Mouse (Mus musculus) liver, embryonic 15.5 days (tissue): ENCODE measurements around the gene Cdhr2. TPM values are rescaled to one million over a fixed set of nuclear protein-coding genes. Genes with fewer than 3 reads are reported as not detected.

ENCODE experiments used
- ATAC-seq: fragments of 200-750 bp; cut with Nextera tagmentation; 2 replicates; pipeline ENCODE4 v1.8.0; 2017; ENCODE audit warnings: moderate number of reproducible peaks, mild to moderate bottlenecking, moderate library complexity; ENCODE audit not compliant: insufficient read depth
- H3K27ac ChIP-seq: fragments of 300-500 bp; sonication (generic); replicated peaks from 2 replicates; pipeline ENCODE4 v1.5.1; 2015; ENCODE audit warnings: mild to moderate bottlenecking, inconsistent platforms
- H3K27me3 ChIP-seq: fragments of 300-500 bp; sonication (generic); 2 replicates; pipeline ENCODE4 v1.6.1; 2015; ENCODE audit warnings: mild to moderate bottlenecking, inconsistent platforms
- H3K36me3 ChIP-seq: fragments of 300-500 bp; sonication (generic); replicated peaks from 2 replicates; pipeline ENCODE4 v1.6.1; 2015; ENCODE audit warnings: moderate library complexity, mild to moderate bottlenecking, inconsistent platforms
- H3K4me1 ChIP-seq: fragments of 300-500 bp; sonication (generic); replicated peaks from 2 replicates; pipeline ENCODE4 v1.6.1; 2015; ENCODE audit warnings: inconsistent platforms
- H3K4me2 ChIP-seq: fragments of 300-500 bp; sonication (generic); 2 replicates; pipeline ENCODE4 v1.6.1; 2015; ENCODE audit warnings: moderate library complexity, mild to moderate bottlenecking, inconsistent platforms
- H3K4me3 ChIP-seq: fragments of 300-500 bp; sonication (generic); replicated peaks from 2 replicates; pipeline ENCODE4 v1.5.1; 2015; ENCODE audit warnings: mild to moderate bottlenecking, inconsistent platforms
- H3K9ac ChIP-seq: fragments of 300-500 bp; sonication (generic); 2 replicates; pipeline ENCODE4 v1.6.1; 2015; ENCODE audit warnings: moderate library complexity, mild to moderate bottlenecking, inconsistent platforms
- H3K9me3 ChIP-seq: fragments of 300-500 bp; sonication (generic); replicated peaks from 2 replicates; pipeline ENCODE4 v1.6.1; 2016; ENCODE audit warnings: inconsistent platforms
- WGBS: fragments of 180-500 bp; shearing (Covaris S2); methylation state at CpG from one replicate; pipeline ENCODE4 v1.1.7; 2015; ENCODE audit warnings: mixed read lengths; ENCODE audit not compliant: insufficient replicate concordance; 5-methylcytosine and 5-hydroxymethylcytosine counted together
- polyA plus RNA-seq: library from polyadenylated mRNA; unstranded; fragments of >200 nt; fragmentation: Nextera tagmentation; extraction: Ambion mirVana; gene quantifications from 2 replicates; pipeline ENCODE4 v1.2.1, GENCODE M21; 2015

Cdhr2 gene
- polyA plus RNA-seq, 1 experiment from 2014 or later = 16.6 TPM

GRCm38 (mm10) chr13:54760906-54761305 is 59.6 kb downstream of the Cdhr2 start:
- Histone ChIP-seq H3K27ac (no peak overlapping the region), H3K9ac (no peak overlapping the region), H3K27me3 (peaks cover 89% of the 10 kb centered on the region), H3K4me2 (no peak overlapping the region), H3K36me3 (no peaks in the 10 kb centered on the region), H3K4me1 (0 out of 2 replicates have a peak, but pooled peaks cover 9% of the 10 kb centered on the region), H3K4me3 (no peak overlapping the region), H3K9me3 (no peaks in the 10 kb centered on the region)
- ATAC-seq = no peak
- 55% methylated on average over 7 of the region's 7 CpGs for WGBS

- no peak for ATAC-seq
- Histone ChIP-seq H3K36me3 (no peaks in the 10 kb centered on the region), H3K4me2 (peak overlapping the region; percentile 23), H3K4me3 (0 out of 2 replicates have a peak overlapping the region, but pooled peaks have one; percentile 6), H3K27ac (no peak overlapping the region), H3K27me3 (peaks cover 61% of the 10 kb centered on the region), H3K4me1 (0 out of 2 replicates have a peak, but pooled peaks cover 3% of the 10 kb centered on the region), H3K9me3 (no peaks in the 10 kb centered on the region), H3K9ac (no peak overlapping the region)
- WGBS = 4% methylated on average over 44 of the region's 44 CpGs
Measured at GRCm38 (mm10) chr13:54765281-54766191, 64.3 kb downstream of the Cdhr2 start.

- H3K9ac ChIP-seq = no peak within 1 kb of the TSS
- H3K9me3 ChIP-seq = 0 out of 2 replicates have a peak, but pooled peaks cover 3% of the 10 kb centered on the region
- H3K27ac ChIP-seq = no peak within 1 kb of the TSS
- H3K4me1 ChIP-seq = 0 out of 2 replicates have a peak, but pooled peaks cover 3% of the 10 kb centered on the region
- no peak for ATAC-seq
- 0 out of 2 replicates have a peak within 1 kb of the TSS, but pooled peaks have one; percentile 6 for H3K4me3 ChIP-seq
- peak within 1 kb of the TSS; percentile 23 for H3K4me2 ChIP-seq
- peaks cover 53% of the 10 kb centered on the region for H3K27me3 ChIP-seq
- H3K36me3 ChIP-seq = no peaks in the 10 kb centered on the region
- WGBS = 3% methylated on average over 35 of the region's 35 CpGs
Measured at GRCm38 (mm10) chr13:54766192-54766768, 65.0 kb downstream of the Cdhr2 start, which contains the start of gene Sncb. Gene Sncb (minus strand): TSS chr13:54766595.

GRCm38 (mm10) chr13:54767012-54767411 is 65.8 kb downstream of the Cdhr2 start:
- 56% methylated on average over 4 of the region's 4 CpGs for WGBS
- Histone ChIP-seq H3K36me3 (no peaks in the 10 kb centered on the region), H3K4me1 (0 out of 2 replicates have a peak, but pooled peaks cover 3% of the 10 kb centered on the region), H3K4me3 (no peak overlapping the region), H3K4me2 (no peak overlapping the region), H3K9ac (no peak overlapping the region), H3K27me3 (peaks cover 52% of the 10 kb centered on the region), H3K9me3 (0 out of 2 replicates have a peak, but pooled peaks cover 3% of the 10 kb centered on the region), H3K27ac (no peak overlapping the region)
- ATAC-seq = no peak

- H3K4me3 ChIP-seq = no peak overlapping the region
- no peaks in the 10 kb centered on the region for H3K36me3 ChIP-seq
- H3K9ac ChIP-seq = no peak overlapping the region
- no peak overlapping the region for H3K27ac ChIP-seq
- no peaks in the 10 kb centered on the region for H3K9me3 ChIP-seq
- H3K27me3 ChIP-seq = no peaks in the 10 kb centered on the region; the same call in 1 of the 2 replicates
- no peak for ATAC-seq
- H3K4me2 ChIP-seq = no peak overlapping the region
- no peaks in the 10 kb centered on the region for H3K4me1 ChIP-seq
- 68% methylated on average over 3 of the region's 3 CpGs for WGBS
Measured at GRCm38 (mm10) chr13:54780592-54780991, 79.3 kb downstream of the Cdhr2 start.

GRCm38 (mm10) chr13:54781086-54781485 is 79.8 kb downstream of the Cdhr2 start:
- H3K9ac ChIP-seq = no peak overlapping the region
- no peaks in the 10 kb centered on the region for H3K9me3 ChIP-seq
- no peaks in the 10 kb centered on the region for H3K36me3 ChIP-seq
- no peak overlapping the region for H3K27ac ChIP-seq
- WGBS = 52% methylated on average over 3 of the region's 3 CpGs
- H3K4me3 ChIP-seq = no peak overlapping the region
- H3K4me2 ChIP-seq = no peak overlapping the region
- no peaks in the 10 kb centered on the region; the same call in 1 of the 2 replicates for H3K27me3 ChIP-seq
- ATAC-seq = no peak
- H3K4me1 ChIP-seq = no peaks in the 10 kb centered on the region

GRCm38 (mm10) chr13:54783235-54783634 is 82.0 kb downstream of the Cdhr2 start:
- Histone ChIP-seq H3K36me3 (no peaks in the 10 kb centered on the region), H3K27ac (no peak overlapping the region), H3K4me3 (no peak overlapping the region), H3K4me1 (no peaks in the 10 kb centered on the region), H3K9ac (no peak overlapping the region), H3K27me3 (peaks cover 2% of the 10 kb centered on the region), H3K4me2 (no peak overlapping the region), H3K9me3 (no peaks in the 10 kb centered on the region)
- 24% methylated on average over 2 of the region's 2 CpGs for WGBS
- ATAC-seq = no peak

- H3K36me3 ChIP-seq = no peaks in the 10 kb centered on the region
- H3K27ac ChIP-seq = no peak within 1 kb of the TSS
- peaks cover 6% of the 10 kb centered on the region for H3K27me3 ChIP-seq
- no peaks in the 10 kb centered on the region for H3K9me3 ChIP-seq
- WGBS = 57% methylated on average over 4 of the region's 4 CpGs
- no peak within 1 kb of the TSS for H3K4me3 ChIP-seq
- H3K4me2 ChIP-seq = no peak within 1 kb of the TSS
- H3K9ac ChIP-seq = no peak within 1 kb of the TSS
- no peaks in the 10 kb centered on the region for H3K4me1 ChIP-seq
- no peak for ATAC-seq
Measured at GRCm38 (mm10) chr13:54783698-54784097, 82.4 kb downstream of the Cdhr2 start, which contains the start of gene Eif4e1b. Gene Eif4e1b (plus strand): TSS chr13:54783998.

Other genes with a start within 250 kb of the Cdhr2 start
- gene Thoc3, start 232.6 kb upstream of the Cdhr2 start, polyA plus RNA-seq = 40.5 and 42.5 TPM in 2 replicates
- gene Simc1, start 197.7 kb upstream of the Cdhr2 start, polyA plus RNA-seq = 2.0 and 2.4 TPM in 2 replicates
- 48.5 and 49.7 TPM in 2 replicates for gene 4833439L19Rik, start 136.0 kb upstream of the Cdhr2 start, polyA plus RNA-seq
- gene Arl10, start 126.4 kb upstream of the Cdhr2 start, polyA plus RNA-seq = 7.0 and 8.2 TPM in 2 replicates
- gene Nop16, start 111.4 kb upstream of the Cdhr2 start, polyA plus RNA-seq = 43.2 and 47.0 TPM in 2 replicates
- 94.3 and 106 TPM in 2 replicates for gene Higd2a, start 111.3 kb upstream of the Cdhr2 start, polyA plus RNA-seq
- 35.6 and 40.4 TPM in 2 replicates for gene Cltb, start 90.1 kb upstream of the Cdhr2 start, polyA plus RNA-seq
- 28.5 and 28.9 TPM in 2 replicates for gene Faf2, start 79.7 kb upstream of the Cdhr2 start, polyA plus RNA-seq
- gene Rnf44, start 7.6 kb upstream of the Cdhr2 start, polyA plus RNA-seq = 24.9 and 31.3 TPM in 2 replicates
- gene Gprin1, start 48.4 kb downstream of the Cdhr2 start, polyA plus RNA-seq = 0.02 and 0.05 TPM in 2 replicates
- not detected in 2 replicates for gene Sncb, start 65.1 kb downstream of the Cdhr2 start, polyA plus RNA-seq
- gene Eif4e1b, start 82.5 kb downstream of the Cdhr2 start, polyA plus RNA-seq = not detected in 2 replicates
- gene Tspan17, start 87.9 kb downstream of the Cdhr2 start, polyA plus RNA-seq = 1.0 and 1.8 TPM in 2 replicates
- gene Unc5a, start 247.9 kb downstream of the Cdhr2 start, polyA plus RNA-seq = 0.51 and 0.69 TPM in 2 replicates